Mouse (Mus musculus) neural tube, embryonic 13.5 days (tissue): Measurements from ENCODE around the gene Slc4a1. TPM values are rescaled to one million over a fixed set of nuclear protein-coding genes. Genes with fewer than 3 reads are reported as not detected.

Experiments used
- ATAC-seq: fragments of 200-750 bp; cut with Nextera tagmentation; 2 replicates; pipeline ENCODE4 v1.8.0; 2017; ENCODE audit warnings: low read depth, mild to moderate bottlenecking, moderate TSS enrichment, moderate library complexity
- H3K27ac ChIP-seq: fragments of 300-500 bp; sonication (generic); replicated peaks from 2 replicates; pipeline ENCODE4 v1.5.1; 2015; ENCODE audit warnings: moderate library complexity, mild to moderate bottlenecking, inconsistent platforms
- H3K27me3 ChIP-seq: fragments of 300-500 bp; sonication (generic); 2 replicates; pipeline ENCODE4 v1.6.1; 2015; ENCODE audit warnings: mild to moderate bottlenecking, inconsistent platforms
- H3K36me3 ChIP-seq: fragments of 300-500 bp; sonication (generic); 2 replicates; pipeline ENCODE4 v1.6.1; 2015; ENCODE audit warnings: mild to moderate bottlenecking, inconsistent platforms
- H3K4me1 ChIP-seq: fragments of 300-500 bp; sonication (generic); replicated peaks from 2 replicates; pipeline ENCODE4 v1.6.1; 2015; ENCODE audit warnings: inconsistent platforms
- H3K4me2 ChIP-seq: fragments of 300-500 bp; sonication (generic); 2 replicates; pipeline ENCODE4 v1.6.1; 2015; ENCODE audit warnings: inconsistent platforms, mild to moderate bottlenecking, moderate library complexity
- H3K4me3 ChIP-seq: fragments of 300-500 bp; sonication (generic); 2 replicates; pipeline ENCODE4 v1.5.1; 2015; ENCODE audit warnings: mild to moderate bottlenecking, inconsistent platforms
- H3K9ac ChIP-seq: fragments of 300-500 bp; sonication (generic); 2 replicates; pipeline ENCODE4 v1.6.1; 2015; ENCODE audit warnings: moderate library complexity, mild to moderate bottlenecking, inconsistent platforms
- H3K9me3 ChIP-seq: fragments of 300-500 bp; sonication (generic); 2 replicates; pipeline ENCODE4 v1.6.1; 2016; ENCODE audit warnings: inconsistent platforms
- WGBS: fragments of 180-500 bp; shearing (Covaris S2); methylation state at CpG from one replicate; pipeline ENCODE4 v1.1.7; 2015; 5-methylcytosine and 5-hydroxymethylcytosine counted together
- polyA plus RNA-seq: library from polyadenylated mRNA; unstranded; fragments of >200 nt; fragmentation: Nextera tagmentation; extraction: Ambion mirVana; gene quantifications from 2 replicates; pipeline ENCODE4 v1.2.1, GENCODE M21; 2015

The Slc4a1 gene
- polyA plus RNA-seq, 1 experiment from 2014 or later = 4.2 TPM

DNA sequence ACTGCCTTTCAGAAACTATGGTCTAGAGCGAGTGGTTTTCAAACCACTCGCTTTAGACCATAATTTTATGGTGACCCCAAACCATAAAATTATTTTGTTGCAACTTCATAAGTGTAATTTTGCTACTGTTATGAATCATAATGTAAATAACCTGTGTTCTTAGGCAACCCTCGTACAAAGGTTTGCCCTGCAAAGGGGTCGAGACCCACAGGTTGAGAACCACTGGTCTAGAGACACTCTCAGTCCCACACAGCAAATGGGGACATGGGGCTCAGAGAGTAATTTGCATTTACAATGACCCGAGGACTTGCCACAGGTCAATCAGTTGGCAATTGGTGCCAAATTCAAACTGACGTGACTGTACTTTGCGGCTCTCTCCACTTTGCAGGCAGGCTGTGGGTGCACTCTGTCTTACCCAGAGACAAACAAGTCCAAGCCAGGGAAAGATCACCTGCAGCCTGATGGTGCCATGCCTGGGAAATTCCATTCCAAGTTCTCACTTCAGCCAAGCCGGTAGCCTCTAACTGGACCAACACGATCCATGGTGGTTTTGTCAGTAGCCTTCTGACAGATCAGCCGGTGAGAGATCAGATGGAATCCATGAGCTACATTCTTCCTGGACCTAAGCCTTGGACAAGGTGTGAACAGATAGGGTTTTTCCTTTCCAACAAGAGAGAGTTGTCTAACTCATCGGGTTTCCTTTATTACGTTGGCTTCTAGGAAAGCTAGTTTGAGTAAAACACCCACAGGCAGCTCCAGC, 6.1 kb upstream of the Slc4a1 start:
- 0 out of 2 replicates have a peak, but pooled peaks cover 4% of the 10 kb centered on the region for H3K27me3 ChIP-seq
- H3K9me3 ChIP-seq = no peaks in the 10 kb centered on the region
- H3K36me3 ChIP-seq = no peaks in the 10 kb centered on the region
- no peak overlapping the region for H3K4me3 ChIP-seq
- H3K9ac ChIP-seq = no peak overlapping the region
- peaks cover 17% of the 10 kb centered on the region for H3K4me1 ChIP-seq
- WGBS = 85% methylated on average over 12 of the region's 12 CpGs
- H3K27ac ChIP-seq = no peak overlapping the region
- no peak for ATAC-seq
- no peak overlapping the region for H3K4me2 ChIP-seq

DNA sequence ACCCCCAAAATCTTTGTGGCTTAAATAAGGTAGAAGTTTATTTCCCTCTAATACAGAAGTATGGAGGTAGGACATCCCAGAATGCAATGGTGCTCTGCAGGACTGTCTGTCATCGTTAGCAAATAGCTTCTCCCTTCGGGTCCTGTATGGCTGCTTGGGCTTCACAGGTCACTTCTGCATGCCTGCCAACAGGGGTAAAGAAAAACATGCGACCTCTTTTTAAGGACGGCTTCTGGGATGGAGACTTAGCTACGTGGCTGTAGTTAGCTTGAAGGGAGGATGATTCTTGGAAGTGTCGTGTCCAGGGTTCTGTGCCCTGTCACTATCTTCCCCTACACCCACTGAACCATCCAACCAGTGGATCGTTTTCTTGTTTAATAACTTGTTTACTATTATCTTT, 4.3 kb upstream of the Slc4a1 start:
- Histone ChIP-seq H3K9ac (no peak overlapping the region), H3K27ac (no peak overlapping the region), H3K9me3 (no peaks in the 10 kb centered on the region), H3K36me3 (no peaks in the 10 kb centered on the region), H3K4me2 (no peak overlapping the region), H3K27me3 (0 out of 2 replicates have a peak, but pooled peaks cover 7% of the 10 kb centered on the region), H3K4me3 (no peak overlapping the region), H3K4me1 (peaks cover 3% of the 10 kb centered on the region)
- no peak for ATAC-seq
- 61% methylated on average over 7 of the region's 7 CpGs for WGBS

DNA sequence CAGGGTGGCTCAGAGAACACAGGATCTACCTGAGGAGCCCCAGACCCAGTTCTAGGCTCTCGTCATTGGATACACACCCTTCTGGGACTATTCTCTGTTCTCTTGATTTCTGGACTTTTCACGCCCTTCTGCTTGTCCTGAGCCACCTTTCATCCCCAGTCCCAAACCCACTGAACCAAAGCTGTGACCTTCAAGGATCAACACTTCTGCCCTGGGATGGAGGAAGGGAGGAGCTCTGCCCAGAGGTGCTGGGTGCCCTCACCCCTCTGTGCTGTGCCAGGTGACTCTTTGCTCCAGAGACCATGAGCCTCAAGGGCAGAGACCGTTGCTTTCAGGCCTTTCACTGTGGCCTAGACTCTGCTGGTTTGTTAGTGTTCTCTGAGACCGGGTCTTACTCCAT, 3.3 kb upstream of the Slc4a1 start:
- Histone ChIP-seq H3K4me3 (no peak overlapping the region), H3K4me2 (no peak overlapping the region), H3K4me1 (no peaks in the 10 kb centered on the region), H3K27ac (no peak overlapping the region), H3K9me3 (no peaks in the 10 kb centered on the region), H3K9ac (no peak overlapping the region), H3K27me3 (0 out of 2 replicates have a peak, but pooled peaks cover 7% of the 10 kb centered on the region), H3K36me3 (no peaks in the 10 kb centered on the region)
- WGBS = 81% methylated on average over 4 of the region's 4 CpGs
- no peak for ATAC-seq

DNA sequence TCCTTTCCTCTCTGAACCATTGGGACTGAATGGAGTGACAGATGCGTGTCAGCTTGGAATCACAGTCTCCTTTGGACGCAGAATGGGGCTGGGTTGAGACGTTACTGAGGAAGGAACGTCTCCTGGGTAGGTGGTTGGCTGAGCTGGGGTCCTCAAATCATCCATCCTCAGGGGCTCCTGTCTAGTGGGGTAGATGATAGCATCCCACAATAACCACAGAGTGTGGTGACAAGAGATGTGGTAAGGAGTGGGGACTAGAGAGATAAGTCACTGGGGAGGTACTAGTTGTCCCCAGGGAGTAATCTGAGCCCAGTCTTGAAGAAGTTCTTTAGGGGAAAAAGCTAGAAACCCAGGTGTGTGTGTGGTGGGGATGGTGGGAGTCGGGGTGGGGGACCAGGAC, 2.3 kb upstream of the Slc4a1 start:
- no peaks in the 10 kb centered on the region for H3K9me3 ChIP-seq
- H3K27ac ChIP-seq = no peak overlapping the region
- H3K36me3 ChIP-seq = no peaks in the 10 kb centered on the region
- ATAC-seq = no peak
- H3K4me3 ChIP-seq = no peak overlapping the region
- 0 out of 2 replicates have a peak, but pooled peaks cover 2% of the 10 kb centered on the region for H3K27me3 ChIP-seq
- H3K9ac ChIP-seq = no peak overlapping the region
- 71% methylated on average over 5 of the region's 5 CpGs for WGBS
- H3K4me2 ChIP-seq = no peak overlapping the region
- no peaks in the 10 kb centered on the region for H3K4me1 ChIP-seq

DNA sequence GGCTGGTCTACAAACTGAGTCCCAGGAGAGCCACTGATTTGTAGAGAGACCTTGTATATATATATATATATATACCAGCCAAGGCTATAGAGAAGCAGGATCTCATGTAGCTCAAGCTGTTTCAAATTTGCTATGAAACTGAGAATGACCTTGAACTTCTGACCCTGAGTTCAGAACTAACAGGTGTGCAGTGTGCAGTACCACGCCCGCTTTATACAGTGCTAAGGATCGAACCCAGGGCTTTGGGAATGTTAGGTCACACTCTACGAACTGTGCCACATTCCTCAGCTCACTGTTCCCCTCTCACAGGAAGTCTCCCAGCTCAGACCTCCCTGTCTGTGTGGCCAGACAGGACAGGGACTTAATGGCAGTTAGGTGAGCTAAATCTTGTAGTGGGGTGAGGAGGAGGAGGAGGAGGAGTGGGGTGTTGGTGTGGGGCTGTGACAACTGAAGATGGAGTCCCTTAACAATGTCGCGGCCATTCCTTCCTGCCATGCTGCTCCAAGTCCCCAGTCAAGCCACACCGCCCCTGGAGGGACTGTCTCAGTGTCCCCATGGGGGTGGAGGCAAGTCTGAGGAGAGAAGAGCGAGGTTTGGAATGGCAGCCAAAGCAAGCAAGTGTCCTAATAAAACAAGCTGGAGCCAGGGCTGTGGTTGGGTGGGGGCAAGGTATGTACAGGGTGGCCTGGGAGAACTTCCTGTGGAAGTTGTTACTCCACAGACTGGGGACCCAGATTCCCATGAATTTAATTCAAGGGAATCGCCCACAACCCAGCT, 1.7 kb upstream of the Slc4a1 start:
- ATAC-seq = no peak
- whole genome bisulfite sequencing = 81% methylated on average over 9 of the region's 9 CpGs

DNA sequence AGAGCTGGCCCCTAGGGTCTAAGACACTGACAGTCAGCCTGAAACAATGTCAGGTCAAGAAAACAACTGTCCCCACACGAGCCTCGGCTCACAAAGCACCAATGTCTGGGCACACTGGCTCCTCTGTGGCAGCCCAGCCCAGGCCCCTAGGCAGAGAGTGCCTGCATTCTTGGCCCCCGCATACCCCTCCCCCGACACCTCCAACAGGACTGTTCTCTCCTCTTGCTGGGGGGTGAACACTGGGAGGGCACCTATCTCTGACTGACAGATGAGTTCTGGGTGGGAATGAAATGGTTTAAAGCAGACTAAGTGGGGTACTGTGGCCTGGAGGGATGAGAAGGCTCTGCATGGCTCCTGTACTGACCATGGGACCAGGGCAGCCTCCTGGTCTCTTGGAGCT, 304 bp downstream of the Slc4a1 start:
- no peak for ATAC-seq

More for the DNA sequence above, 1.7 kb upstream of the Slc4a1 start:
- Histone ChIP-seq H3K27ac (no peak overlapping the region), H3K36me3 (no peaks in the 10 kb centered on the region), H3K4me1 (no peaks in the 10 kb centered on the region), H3K27me3 (0 out of 2 replicates have a peak, but pooled peaks cover 2% of the 10 kb centered on the region), H3K9me3 (no peaks in the 10 kb centered on the region), H3K4me3 (no peak overlapping the region), H3K4me2 (no peak overlapping the region), H3K9ac (no peak overlapping the region)

DNA sequence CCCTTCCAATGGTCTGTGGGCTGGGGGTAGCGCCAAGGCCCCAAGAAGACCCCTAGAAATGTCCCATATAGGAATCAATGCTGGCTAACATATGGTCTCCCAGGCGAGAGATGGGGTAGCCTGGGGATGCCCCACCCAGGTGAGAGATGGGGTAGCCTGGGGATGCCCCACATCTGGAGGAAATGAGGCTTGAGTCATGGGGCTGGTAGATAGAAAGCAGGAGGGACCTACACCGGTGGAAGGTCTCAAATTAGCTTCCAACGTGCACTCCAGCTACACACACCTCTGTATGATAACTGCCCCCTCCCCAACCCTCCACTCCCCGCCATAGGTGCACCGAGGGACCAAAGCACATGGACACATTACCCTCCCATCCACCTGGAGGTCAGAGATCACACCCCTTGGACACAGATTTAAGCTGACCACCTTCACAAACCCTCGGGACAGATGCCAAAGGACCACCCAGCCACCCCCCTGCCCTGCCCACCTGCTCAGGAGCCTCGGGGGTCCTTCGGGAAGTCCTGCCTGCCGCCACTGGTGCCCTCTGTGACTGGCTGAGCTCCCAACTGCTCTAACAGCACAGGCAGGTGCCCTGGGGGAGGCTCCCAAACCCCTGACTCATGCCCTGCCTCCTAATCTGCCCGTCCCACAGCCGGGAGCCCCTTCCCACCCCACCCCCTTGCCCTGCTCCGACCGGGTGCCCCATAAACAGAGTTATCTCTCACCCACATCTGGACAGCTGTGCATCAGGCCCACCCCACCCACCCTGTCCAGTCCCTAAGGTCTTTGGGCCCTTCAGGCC, 1.2 kb downstream of the Slc4a1 start:
- H3K9me3 ChIP-seq = no peaks in the 10 kb centered on the region
- no peaks in the 10 kb centered on the region for H3K36me3 ChIP-seq

More for the DNA sequence above, 304 bp downstream of the Slc4a1 start:
- WGBS = 50% methylated on average over 4 of the region's 4 CpGs
- Histone ChIP-seq H3K27ac (no peak overlapping the region), H3K9me3 (no peaks in the 10 kb centered on the region), H3K4me1 (no peaks in the 10 kb centered on the region), H3K27me3 (0 out of 2 replicates have a peak, but pooled peaks cover 2% of the 10 kb centered on the region), H3K36me3 (no peaks in the 10 kb centered on the region), H3K4me3 (no peak overlapping the region), H3K4me2 (no peak overlapping the region), H3K9ac (no peak overlapping the region)

DNA sequence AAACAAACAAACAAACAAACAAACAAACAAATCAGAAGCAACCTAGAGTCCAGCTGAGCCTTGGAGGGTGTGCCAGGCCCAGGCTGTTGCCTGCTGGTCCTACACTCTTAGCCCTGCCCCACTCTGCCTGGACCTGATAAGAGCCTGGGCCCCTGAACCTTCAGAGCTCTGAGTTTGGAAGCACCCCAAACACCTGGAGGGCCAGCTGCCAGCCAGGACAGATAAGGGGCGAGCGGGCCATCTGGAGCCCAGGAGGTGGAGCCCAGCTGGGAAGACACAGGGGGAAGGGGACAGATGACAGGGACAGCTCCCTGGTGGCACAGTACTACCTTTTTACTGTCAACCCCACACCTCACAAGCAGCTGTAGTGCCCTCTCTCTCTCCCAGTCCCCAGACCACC, 2.4 kb downstream of the Slc4a1 start:
- H3K9ac ChIP-seq = no peak overlapping the region
- no peaks in the 10 kb centered on the region for H3K36me3 ChIP-seq
- H3K9me3 ChIP-seq = no peaks in the 10 kb centered on the region
- no peak for ATAC-seq
- no peaks in the 10 kb centered on the region for H3K4me1 ChIP-seq
- H3K27ac ChIP-seq = no peak overlapping the region
- WGBS = 58% methylated on average over 2 of the region's 2 CpGs
- H3K4me2 ChIP-seq = no peak overlapping the region
- H3K4me3 ChIP-seq = no peak overlapping the region
- H3K27me3 ChIP-seq = 0 out of 2 replicates have a peak, but pooled peaks cover 2% of the 10 kb centered on the region

More for the DNA sequence above, 1.2 kb downstream of the Slc4a1 start:
- H3K4me2 ChIP-seq = no peak overlapping the region
- H3K4me1 ChIP-seq = no peaks in the 10 kb centered on the region
- no peak for ATAC-seq
- no peak overlapping the region for H3K27ac ChIP-seq
- 79% methylated on average over 14 of the region's 14 CpGs for WGBS
- H3K9ac ChIP-seq = no peak overlapping the region
- 0 out of 2 replicates have a peak, but pooled peaks cover 2% of the 10 kb centered on the region for H3K27me3 ChIP-seq
- H3K4me3 ChIP-seq = no peak overlapping the region

DNA sequence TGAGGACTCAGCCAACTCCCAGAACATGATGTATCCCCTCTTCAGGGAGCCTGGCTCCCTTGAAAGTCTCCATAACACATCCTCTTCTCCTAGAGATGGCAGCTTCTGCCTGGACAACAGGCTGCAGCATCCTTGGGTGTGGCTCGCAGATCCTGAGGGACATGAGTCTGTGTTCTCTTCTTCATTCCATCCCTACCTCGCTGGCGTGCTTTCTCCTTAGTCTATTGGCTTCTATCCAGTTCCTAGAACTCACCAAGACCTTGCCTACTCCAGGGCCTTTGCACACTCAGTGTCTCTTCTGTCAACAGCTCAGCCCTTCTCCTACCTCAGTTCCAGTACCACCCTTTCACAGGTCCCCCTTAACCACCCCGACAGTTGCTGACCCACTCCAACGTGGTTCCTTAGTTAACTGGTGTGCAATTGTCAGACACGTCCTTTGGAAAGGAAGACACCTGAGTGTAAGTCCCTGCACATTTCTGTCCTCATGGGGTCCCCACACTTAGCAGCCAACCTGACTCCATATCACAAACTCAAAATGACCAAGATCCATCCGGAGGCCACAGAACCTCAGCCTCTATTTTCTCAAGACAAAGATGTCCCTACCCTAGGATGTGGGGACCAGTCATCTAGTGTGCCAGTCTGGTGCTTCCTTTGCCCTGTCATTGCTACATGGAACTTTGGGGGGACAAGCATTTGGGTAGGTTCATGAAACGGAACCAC, 4.1 kb downstream of the Slc4a1 start:
- 88% methylated on average over 8 of the region's 8 CpGs for WGBS
- Histone ChIP-seq H3K4me1 (no peaks in the 10 kb centered on the region), H3K9me3 (no peaks in the 10 kb centered on the region), H3K27ac (no peak overlapping the region), H3K4me2 (no peak overlapping the region), H3K9ac (no peak overlapping the region), H3K4me3 (no peak overlapping the region), H3K36me3 (no peaks in the 10 kb centered on the region), H3K27me3 (0 out of 2 replicates have a peak, but pooled peaks cover 2% of the 10 kb centered on the region)
- no peak for ATAC-seq

DNA sequence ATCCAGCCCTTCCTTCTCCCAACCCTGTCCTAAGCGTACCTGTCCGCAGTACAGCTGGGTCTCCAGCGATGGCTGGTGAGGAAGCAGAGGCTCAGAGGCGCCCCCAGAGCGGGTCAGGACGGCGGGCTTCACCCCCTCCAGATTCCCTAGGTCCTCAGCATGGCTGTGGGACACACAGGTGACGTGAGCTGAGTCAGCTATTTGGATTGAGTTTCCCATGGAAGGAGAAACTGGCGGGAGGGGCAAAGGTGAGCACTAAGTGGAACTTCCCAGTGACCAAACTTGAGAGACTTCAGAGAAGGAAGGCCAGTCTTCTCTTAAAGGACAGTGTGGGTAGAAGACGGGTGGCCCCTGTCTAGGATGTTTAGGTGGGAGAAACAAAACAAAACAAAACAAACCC, 7.6 kb downstream of the Slc4a1 start:
- Histone ChIP-seq H3K27me3 (no peaks in the 10 kb centered on the region), H3K9me3 (no peaks in the 10 kb centered on the region), H3K4me2 (no peak overlapping the region), H3K4me3 (no peak overlapping the region), H3K36me3 (no peaks in the 10 kb centered on the region), H3K27ac (no peak overlapping the region), H3K9ac (no peak overlapping the region), H3K4me1 (no peaks in the 10 kb centered on the region)
- ATAC-seq = no peak
- WGBS = 73% methylated on average over 10 of the region's 10 CpGs

DNA sequence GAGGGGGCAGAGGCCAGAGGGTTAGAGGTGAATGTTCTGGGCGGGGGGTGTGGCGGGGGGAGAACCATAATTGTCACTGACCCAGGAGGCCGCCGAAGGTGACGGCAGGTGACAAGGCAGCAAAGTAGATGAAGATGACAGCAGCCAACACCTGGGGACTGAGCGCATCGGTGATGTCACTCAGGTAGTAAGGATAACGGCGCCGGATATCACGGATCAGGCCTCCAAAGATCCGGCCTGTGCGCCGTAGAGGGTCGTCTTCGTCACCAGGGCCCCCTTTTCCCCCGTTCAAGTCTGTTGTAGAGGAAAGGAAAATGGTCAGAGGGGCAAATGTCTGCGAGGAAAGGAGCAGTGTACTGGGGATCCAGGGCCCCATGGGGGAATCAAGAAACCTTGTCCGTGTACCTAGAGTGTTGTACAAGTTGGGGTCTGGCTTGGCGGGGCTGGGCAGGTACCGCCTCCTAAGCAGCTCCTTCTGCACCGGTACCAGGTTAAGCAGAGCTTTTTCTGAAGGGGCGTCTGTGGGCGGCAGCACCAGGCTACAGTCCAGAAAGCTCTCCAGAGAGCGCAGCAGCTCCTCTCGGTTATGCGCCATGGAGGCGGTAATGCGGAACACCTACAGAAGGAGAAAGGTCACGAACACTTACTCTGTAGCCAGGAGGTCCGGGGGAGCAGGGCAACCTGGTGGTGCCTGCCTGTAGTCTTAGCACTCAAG, 9.2 kb downstream of the Slc4a1 start:
- H3K9ac ChIP-seq = no peak overlapping the region
- H3K27ac ChIP-seq = no peak overlapping the region
- H3K9me3 ChIP-seq = no peaks in the 10 kb centered on the region
- WGBS = 73% methylated on average over 31 of the region's 31 CpGs
- H3K4me3 ChIP-seq = no peak overlapping the region
- H3K4me1 ChIP-seq = no peaks in the 10 kb centered on the region
- H3K27me3 ChIP-seq = 0 out of 2 replicates have a peak, but pooled peaks cover 8% of the 10 kb centered on the region
- no peak overlapping the region for H3K4me2 ChIP-seq
- no peak for ATAC-seq
- H3K36me3 ChIP-seq = no peaks in the 10 kb centered on the region
